Mouse (Mus musculus) adrenal gland, postnatal 36 days (tissue): ENCODE data around the gene Nr2f2. TPM values are rescaled to one million over a fixed set of nuclear protein-coding genes. Genes with fewer than 3 reads are reported as not detected.

ENCODE experiments used
- DNase-seq, 2 experiments: peaks; one replicate each; pipeline ENCODE4 v3.0.0; 2021; ENCODE audit warnings: mixed read lengths in 1 of 2
- long read RNA-seq, 2 experiments: library from polyadenylated mRNA; stranded (forward); transcript quantifications; one replicate each; pipeline ENCODE4 v2.0.0; 2021; ENCODE audit warnings: borderline sequencing depth in 2 of 2
- total RNA-seq, 2 experiments: library from RNA; stranded (reverse); gene quantifications; 2 replicates each; pipeline ENCODE4 v1.2.3; 2021

Nr2f2 gene
- 100 to 1,000 TPM in 1 of 2 experiments, 10 to 100 TPM in 1; 99.5 to 128 TPM for total RNA-seq
- long read RNA-seq, experiment 1, full-length matches to known transcripts = 13 of 80 reads
- long read RNA-seq, experiment 1, partial matches to known transcripts = 25 of 80 reads
- long read RNA-seq, experiment 1, other reads (novel, unspliced or antisense) = 42 of 80 reads
- long read RNA-seq, experiment 2, full-length matches to known transcripts = 9 of 16 reads
- long read RNA-seq, experiment 2, partial matches to known transcripts = 5 of 16 reads
- long read RNA-seq, experiment 2, other reads (novel, unspliced or antisense) = 2 of 16 reads

DNA sequence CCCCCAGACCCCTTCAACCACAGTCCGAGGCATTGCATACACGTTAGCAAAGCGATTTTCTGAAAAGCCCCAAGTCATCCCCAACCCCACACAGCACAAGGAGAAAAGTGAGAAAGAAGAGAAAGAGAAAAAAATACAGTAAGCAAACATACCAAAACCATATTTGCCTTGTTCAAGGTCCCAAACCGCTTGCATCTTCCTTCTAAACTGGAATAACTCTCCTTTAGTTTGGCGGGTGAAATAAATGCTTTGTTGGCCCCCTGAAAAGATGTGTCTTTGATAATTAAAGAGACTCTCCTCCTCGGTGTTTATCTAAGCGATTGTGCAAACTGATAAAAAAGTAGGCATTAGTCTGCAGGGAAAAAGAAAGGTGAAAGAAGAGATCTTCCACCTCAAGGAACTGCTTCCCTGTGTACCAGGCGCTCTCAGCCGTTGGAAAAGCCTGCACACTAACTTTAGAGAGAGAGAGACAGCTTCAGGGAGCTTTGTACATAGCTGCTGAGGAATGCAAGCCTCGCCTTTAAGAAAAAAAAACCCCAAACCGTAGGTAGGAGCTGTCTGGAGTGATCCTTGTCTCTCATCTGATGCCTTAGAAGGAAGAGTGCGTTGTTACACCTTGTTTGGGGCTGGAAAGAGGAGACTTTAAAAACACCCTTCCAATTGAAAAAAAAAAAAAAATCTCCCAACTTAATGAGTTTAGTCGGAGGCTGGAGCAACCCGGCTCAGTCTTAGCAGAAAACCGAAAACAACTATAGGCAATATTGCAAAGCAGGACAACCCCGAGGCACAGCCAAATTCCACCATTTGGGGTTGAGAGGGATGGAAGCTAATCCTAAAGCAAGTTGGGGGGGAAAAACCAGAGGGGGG is at the start of gene Nr2f2:
TSS of gene Nr2f2 (minus strand) at position 795 of the 867 bp plus-strand sequence.
- no peak for DNase-seq

DNA sequence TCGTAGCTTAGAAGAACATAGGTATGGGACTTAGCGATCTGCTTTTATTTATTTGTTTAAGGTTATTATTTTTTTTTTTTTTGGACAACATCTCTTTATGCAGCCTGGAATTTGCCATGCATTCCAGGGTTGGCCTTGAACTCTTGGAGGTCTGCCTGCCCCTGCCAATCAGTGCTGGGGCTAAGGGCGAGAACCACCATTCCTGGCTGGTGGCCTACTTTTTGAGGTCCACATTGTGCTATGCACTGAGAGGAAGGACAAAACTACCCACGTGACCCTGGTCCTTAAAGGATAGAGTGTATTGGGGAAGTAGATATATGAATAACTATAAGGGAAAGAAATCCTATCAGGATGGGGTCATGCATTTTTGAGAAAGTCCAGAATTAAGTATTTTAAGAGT is 47.9 kb upstream of the Nr2f2 start:
- no peak for DNase-seq

DNA sequence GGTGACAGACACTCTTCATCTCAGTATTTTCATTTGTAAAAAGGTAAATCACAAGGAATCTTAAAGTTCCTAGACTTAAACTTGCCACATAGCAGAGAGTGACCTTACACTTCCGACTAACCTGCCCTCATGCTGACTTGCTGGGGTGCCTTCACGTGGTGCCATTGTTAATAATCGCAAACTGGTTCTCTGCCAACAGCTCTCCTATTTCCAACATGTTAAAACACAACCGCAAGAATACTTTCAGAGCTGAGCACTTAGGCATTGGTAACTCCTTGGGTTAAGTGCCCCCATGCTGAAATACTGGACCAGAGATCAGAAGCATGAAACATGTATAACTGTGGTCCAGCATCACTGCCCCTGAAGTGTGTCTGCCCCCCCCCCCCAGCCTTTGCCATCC is 47.1 kb upstream of the Nr2f2 start:
- no peak for DNase-seq

DNA sequence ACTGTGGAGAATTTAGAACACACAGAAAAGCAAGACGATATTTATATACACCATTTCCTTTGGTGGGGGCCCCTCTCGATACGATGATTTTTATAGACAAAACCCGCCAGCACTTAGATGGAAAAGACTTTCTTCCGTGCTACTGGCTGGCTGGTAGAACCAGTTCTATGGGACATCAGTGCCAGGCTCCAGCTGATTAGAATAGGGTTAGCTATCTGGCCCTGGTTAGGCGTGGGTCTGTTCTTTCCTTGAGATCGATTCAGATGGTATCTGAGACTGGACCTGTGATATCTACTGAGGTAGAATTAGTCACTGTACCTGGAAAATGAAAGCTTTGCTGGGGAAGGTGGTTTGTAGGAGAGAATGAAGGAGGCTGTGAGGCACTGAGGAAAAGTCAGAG is 46.4 kb upstream of the Nr2f2 start:
- DNase-seq = no peak

DNA sequence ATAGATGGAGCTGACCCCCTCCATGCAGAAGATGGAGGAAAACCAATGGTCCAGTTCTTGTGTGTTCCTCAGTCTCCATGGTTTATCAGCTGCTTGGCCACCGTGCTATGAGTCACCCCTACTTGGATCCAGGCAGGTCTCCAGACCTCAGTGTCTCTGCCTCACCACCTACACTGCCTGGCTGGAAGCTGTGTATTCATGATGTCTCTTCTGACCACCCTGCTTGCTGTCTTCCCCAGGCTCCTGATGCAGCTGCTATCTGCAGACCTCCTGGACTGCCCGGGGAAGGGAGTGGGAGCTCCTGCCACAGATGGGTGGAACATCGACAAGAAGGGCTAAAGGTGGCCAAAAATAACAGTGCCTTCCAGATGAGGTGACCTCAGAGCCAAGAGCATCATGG is 43.8 kb upstream of the Nr2f2 start:
- no peak for DNase-seq

DNA sequence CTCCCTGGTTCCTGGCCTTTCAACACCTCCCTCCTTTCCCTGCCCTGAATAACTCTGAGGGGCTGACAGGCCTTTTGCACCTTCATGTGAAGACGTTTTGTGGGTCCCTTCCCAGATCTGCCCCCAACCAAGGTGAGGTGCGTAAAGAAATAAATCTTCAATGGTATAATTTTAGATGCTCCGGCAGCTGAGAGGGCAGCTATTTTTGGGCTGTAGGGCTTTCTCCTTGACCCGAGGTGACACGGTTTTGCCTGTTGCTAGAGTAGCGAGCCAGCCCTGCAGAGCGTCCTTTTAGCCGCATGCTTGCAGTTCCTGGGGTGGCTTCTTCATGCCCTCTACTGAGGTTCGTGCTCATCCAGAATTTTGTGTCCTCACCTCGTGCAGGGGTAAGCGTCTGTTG is 43.4 kb upstream of the Nr2f2 start:
- DNase-seq = no peak

DNA sequence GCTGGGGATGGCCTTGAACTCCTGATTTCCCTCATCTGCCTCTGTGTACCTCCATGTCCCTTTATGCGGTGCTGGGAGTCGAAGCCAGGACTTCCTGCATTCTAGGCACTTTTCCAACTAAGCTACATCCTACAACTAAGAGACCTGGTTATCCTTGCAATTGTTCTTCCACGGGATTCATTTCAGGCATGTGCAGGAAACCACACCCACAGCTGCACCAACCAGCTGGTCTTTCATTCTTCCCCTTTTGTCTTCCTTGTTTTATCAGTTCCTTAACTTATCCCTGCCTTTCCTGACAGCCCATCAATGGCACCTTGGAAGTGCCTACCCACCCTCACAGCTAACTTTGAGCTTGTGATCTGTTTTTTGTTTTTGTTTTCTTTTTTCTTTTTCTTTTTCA is 42.3 kb upstream of the Nr2f2 start:
- no peak for DNase-seq

DNA sequence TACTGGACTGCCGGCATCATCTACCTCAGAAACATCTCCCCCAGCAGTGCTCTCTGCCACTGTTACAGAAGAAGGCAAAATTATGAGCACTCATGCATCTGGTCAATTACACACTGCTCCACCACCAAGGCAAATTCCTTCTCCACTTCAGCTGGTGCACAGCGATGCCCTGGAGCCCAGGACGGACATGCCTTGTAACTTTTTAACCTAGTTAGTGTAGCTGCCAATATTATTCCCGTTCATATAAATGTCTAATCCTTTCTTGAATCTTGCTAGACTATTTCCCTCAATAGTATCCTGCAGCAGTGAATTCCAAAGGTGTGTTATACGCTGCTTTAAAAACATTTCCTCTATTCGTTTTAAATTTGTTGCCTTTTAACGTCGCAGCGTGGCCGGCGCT is 40.6 kb upstream of the Nr2f2 start:
- no peak for DNase-seq

DNA sequence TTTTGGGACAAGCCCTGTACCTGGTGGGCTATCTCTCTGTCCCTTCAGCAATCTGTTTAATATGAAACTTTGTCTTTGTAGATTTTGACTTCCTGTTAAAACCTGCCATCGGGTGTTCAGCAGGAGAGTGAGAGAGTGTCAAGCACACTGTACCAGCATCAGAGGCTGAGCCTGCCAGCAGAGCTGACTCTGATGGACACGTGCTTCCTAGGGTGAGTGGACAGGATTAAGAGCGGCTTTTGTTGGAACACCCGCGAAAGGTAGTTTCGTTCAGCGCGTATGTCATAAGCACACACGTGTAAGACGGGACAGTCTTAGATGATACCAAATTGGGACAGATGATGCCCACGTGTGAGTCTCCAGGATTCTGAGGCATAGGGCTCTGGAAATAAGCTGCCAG is 40.0 kb upstream of the Nr2f2 start:
- DNase-seq = no peak

DNA sequence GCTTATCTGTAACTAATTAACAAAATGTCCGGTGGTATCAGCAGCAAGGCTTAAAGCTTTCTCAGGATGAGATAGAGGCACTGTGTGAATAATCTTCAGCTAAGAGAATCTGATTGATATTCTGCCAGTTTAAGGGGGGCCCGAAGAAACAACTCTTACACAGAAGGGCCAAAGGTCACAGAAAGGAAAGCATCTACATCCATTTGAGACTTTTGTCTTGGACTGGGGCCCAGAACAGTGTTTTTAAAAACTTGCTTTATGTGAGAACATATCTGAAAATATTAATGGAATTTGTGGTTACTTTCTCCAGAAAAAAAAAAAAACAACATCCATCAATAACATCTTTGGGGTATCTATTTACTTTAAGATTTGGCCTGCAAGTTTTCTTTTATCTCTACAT is 38.9 kb upstream of the Nr2f2 start:
- DNase-seq = no peak

DNA sequence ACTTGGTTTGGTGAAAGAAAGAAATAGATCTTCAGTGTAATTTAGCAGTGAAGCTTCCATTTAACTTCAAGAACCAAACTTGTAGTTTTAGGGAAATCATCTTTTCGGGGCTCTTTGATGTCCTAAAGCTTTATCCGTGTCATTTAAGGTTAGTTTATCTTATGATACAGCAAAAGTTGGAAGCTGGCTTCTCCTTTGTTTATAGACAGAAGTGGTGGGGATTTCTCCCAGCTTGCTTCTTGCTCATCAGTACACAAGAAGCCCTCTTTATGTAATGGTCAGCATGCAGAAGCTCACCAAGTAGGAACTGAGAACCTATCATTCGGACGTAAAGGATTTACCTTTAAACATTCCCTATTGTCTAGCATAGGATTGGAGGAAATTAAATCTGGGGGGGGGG is 16.3 kb upstream of the Nr2f2 start:
- no peak for DNase-seq

DNA sequence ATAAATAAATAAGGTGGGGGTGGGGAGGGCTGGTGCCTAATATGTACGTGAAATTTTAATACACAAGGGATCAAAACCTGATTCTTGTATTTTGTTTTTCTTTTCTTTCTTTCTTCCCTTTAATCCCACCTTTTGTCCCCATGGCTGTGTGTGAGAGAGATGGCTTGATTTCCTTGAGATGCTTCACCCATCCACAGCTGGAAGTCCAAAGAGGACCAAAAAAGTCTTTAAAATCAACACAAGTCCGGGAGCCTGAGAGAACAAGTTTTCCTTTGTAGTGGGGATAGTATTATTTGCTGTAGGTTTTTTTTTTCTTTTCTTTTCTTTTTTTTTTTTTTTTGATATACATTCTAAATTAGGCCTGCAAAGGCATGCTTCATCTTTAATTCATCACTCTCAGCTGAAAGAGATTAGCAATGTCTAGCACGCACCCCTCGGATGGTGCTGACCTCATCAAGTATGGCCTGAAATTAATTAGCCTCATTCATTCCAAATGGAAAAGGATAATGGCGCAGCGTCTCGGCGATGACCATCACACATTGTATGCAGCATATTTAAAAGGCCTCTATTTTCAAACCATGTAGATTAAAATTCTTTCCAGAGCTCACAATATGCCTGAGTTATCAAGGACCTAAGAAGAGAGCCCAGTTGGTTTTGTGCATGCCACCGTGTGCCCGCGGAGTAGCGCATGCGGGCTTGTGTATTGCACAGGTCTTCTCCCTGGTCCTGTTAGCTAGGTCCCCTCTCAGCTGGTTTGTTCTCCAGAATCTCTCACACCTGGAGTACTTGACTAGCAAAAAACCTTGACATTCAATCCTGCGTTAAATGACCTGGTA is 15.1 kb upstream of the Nr2f2 start:
- DNase-seq = no peak

DNA sequence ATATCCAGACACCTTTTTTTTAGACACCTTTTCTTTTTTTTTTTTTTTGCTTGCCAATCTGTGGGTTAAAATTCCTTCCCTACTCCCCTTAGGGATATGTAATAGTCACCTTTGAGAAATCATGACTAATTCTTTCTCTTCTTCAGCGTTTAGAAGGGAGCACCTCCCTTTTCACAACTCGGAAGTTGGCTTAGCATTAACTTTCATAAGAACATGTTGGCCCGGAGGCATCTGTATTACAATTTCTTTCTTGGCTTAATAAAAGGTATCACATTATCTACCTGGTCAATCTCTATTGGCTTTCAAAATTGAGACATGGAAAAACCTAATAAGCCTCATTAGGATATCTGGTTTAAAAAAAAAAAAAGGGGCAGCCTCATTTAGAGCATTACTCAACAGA is 14.4 kb upstream of the Nr2f2 start:
- no peak for DNase-seq

DNA sequence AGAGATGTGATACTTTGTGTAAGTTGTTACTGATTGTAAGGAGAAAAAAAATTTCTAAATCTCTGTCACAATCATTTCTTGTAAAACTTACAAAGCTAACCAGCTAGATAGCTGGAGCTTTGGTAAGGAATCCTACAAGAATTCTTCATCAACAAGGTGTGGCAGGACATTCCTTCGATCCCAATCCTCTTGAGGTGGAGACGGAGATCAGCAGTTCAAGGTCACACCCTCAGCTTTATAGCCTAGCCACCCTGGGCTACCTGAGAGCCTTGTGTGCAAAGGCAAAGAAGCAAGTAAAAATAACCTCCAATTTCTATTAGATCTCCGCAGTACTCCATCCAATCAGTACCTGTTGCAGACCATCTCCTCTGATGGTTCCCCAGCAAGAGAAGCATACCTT is 13.7 kb upstream of the Nr2f2 start:
- no peak for DNase-seq

DNA sequence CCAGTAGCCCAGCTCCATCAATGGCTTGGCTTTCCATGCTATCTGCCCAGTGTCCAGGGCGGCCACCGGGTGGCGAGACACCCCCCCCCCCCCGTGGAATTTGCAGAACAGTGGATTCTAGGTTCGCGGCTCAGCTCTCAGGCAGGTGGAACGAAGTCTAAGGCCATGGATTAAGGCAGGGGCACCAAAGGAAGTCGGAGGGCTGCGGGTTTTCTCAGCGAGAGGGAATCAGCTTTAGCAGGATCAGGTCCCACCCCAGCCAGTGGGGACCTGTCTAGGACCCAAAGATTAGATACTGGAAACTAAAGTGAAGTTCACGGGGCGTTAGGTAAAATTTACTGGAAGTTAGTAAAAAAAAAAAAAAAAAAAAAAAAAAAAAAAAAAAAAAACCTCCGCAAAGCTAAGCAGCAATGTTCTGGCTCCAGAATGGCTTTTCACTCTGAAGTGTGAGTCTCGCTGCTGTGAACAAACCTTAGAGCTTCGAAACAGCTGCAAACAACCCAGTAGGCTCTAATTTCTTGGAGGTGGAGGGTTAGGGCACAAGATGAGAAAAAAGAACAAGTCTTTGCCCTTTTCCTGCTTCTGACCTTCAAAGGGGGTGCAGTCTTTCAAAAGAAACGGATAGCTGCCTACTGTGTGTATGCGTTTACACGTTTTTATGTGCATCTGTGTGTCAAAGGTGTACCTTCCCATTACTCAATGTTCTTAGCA is 4.2 kb upstream of the Nr2f2 start:
- no peak for DNase-seq

DNA sequence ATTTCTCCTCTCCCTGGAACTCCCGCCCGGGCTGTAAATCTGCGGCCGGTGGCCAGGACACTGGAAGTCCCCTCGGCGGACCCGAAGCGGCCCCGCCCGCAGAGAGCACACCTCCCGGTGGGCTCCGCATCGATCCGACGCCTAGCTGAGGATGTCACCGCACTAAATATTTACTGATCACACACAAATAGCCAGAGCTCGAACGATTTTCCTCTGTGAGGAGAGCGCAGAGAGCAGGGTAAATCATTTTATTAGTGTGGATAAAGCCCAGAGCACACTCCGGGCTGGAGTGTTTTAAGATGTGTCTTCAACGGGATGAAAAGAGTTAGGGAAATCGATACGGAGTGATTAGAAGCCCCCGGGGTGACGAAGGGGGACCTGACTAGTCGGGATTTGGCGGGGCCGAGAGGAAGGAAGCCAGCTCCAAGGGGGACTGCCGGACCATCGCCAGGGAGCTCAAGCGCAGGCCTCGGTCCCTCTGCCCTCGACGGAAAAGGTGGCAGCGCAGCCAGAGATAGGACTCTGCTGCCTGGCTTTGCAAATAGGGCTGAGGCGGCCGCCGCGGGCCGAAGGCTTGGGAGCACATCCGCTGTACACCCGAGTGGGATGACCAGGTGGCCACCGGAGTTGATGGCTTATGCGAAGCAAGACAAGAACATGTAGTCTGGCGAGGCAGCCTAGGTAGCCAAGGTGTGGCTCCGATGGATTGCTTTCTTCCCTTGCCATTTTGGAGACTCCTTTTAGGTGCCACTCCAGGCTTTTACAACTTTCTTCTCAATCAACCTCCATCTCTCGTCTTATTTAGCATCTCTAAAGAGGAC is 3.4 kb upstream of the Nr2f2 start:
- peak in 1 of 2 experiments; percentile 58 for DNase-seq

DNA sequence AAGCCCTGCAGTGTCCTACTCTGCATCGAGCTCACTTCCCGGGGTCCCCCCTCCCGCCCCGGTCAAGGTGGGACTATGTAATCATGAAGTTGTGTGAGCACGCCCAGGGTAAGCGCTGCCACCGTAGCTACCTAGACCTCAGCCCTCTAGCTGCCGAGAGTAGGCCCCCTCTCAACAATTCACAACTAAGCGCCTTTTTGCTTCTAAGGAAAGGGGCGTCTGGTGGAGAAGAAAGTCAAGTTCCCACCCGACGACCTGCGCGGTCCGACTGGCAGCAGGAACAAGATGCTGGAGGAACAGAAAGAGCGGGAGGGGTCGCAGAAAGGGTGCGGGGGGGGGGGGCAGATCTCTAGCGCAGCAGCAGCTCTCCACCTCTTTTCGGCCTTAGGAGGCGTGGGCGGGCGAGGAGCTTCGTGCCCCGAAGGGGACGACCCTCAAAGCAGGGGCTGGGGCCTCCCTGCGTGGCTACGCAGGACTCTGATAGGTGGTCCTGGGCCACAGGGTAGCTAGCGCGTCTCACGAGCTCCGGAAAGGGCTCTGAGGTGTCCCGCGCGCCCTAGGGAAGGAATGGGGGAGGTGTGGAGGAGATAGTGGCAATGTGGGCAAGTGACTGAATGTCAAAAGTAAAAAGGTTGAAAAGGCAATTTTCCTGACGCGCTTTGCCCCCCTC is 2.7 kb upstream of the Nr2f2 start:
- DNase-seq = peak in 1 of 2 experiments; percentile 47

DNA sequence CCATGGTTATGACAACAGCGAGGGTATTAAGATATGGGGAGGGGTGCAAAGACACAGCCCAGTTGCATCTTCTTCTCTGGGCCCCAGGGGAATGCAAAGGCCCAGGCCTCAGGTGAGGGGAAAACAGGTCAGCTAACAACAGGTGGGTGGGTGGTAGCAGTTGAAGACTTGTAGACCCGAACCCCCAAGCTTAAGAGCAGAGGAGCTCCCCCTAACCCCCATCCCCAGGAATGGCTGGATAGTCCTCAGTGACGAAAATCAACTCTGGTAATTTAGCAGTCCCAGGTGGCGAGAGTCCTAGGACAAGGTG is 2.2 kb upstream of the Nr2f2 start:
- no peak for DNase-seq

DNA sequence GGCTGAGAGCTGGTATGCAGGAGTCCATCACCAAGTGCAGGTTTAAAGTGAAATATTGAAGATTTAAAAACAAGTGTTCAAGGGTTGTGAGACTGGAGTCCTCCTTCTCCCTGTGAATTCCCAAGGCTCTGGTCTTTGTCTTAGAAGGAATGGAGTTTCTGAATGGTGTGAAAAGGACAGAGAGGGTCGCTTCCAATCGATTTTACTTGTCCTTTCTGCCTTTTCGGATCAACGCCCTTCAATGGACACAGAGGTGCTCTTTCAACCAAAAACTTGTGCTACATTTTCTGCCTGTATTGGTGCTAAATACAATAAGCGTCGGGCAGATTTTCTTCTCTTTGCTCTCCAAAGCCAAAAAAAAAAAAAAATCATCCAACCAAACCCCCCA is 1.7 kb upstream of the Nr2f2 start:
- DNase-seq = no peak

DNA sequence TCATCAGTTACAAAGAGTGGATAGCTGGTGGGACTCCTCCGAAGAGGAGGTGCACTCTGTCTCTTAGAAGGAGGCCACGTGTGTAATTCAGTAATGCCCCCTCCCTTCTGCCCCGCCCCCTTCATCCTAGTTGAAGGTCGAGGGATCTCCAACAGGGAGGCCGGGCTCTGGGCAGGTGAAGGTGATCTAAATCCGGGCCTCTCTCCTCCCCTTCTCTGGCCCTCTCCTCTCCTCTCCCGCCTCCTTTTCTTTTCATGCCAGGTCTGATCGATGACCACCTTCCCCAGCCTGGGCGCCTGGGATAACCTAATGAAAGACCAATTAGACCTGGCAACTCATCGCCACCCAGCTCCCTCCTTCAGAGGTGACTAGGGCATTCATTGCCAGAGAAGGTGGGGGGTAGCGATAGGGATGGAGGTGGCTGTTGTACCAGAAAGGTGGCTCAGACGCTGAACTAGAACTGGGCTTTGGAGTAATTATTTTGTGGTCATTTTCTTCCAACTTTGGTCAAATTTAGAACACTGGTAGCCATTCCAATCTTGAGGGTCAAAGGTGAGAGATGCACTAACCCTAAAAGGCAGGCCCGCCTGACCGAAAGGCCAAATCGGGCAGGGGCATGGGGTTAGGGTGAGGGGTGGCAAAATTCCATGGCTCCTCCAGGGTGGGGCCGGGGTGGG is 1.2 kb upstream of the Nr2f2 start:
- DNase-seq = no peak

DNA sequence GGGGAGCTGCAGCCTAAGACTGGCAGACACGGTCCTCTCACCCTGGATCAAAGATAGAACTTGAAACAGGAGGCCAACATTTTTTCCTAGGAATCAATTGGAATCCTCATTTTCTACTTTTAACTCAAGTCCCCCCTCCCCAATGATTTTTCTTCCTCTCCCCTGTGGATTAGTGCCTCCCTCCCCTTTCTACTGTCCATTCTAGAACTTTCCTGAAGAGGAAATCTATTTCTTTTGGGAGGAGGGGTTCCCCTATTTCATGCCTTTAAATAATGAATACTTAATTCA is 217 bp upstream of the Nr2f2 start:
- no peak for DNase-seq
